Mouse (Mus musculus): ENCODE measurements at regions not wholly inside any gene's neighbourhood (a gene's known extent, or its start where the extent isn't known, plus 50 kb on each side); places are given as distances from the start of the nearest gene placed in this dataset.

DNA sequence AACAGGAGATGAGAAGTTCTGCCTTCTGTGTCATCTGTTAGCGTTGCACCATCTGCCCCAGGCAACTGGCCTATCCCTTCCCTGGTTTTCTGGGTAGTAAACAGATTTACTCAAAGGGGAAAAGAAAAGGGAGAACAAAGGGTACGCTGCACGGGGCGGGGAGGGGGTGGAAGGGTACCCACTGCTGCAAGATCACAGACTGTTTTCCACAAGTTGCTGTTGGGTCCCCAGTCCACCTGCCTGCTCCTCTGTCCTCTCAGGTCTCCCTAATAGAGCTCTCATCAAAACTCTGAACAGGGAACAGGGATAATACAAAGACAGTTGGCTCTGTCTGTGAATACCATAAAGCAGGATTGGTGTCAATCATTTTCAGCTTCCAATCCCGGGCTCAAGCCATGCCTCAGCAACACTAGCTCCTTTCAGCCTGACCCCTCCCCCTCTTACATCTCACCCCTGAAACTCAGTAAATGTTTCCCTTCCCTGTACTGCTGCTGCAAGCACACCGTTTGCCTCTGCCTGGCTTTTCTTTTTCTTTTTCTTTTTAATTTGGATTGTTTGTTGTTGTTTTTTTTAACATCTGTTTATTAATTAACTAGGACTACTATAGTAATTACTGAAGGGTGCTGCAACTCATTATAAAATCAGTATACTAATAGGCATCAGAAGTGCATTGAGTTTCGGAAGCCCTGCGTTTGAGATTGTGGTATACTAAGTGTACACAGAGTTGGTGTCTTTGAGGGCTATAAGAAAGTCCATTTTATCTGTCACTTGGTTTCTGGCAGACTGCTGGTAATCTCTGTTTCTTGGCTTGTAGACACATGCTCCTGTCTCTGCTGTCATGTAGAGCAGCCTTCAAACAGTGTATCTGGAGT lies 244.0 kb upstream of the Cited2 start:
- Histone ChIP-seq H3K4me3 (ENCODE audit: low read length) (no peak overlapping the region), H3K36me3 (ENCODE audit: control insufficient read depth, insufficient read depth, low read length) (no peaks in the 10 kb centered on the region), H3K9me3 (ENCODE audit: control insufficient read depth, low read length) (no peaks in the 10 kb centered on the region), H3K9ac (ENCODE audit: low read length) (no peak overlapping the region), H3K4me1 (replicated peaks; ENCODE audit: control insufficient read depth, insufficient read depth, low read length) (no peaks in the 10 kb centered on the region), H3K27ac (ENCODE audit: low read length) (no peak overlapping the region), H3K27me3 (ENCODE audit: control insufficient read depth, insufficient read depth, low read depth, low read length) (no peaks in the 10 kb centered on the region), H3K4me2 (ENCODE audit: low read depth, low read length) (no peak overlapping the region)
- ATAC-seq (ENCODE audit: low read depth): no peak
- WGBS: 42% methylated on average over 8 of the region's 8 CpGs

DNA sequence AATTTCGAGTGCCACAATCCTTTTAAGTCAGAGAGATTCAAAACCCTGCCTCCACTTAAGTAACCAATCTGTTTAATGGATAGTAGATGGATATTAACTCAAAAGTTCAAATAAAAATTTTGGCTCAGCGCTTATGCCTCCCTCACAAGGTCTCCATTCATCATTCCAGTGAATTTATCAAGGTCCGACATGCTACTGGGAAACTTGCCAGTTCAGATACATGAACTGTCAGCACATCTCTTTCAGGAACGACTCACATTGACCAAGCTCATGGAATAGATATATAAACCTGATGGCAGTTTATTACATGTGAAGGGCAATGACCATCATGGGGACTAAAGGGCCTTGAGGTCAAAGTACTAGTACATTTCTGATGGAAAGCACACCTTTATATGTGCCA lies 240.3 kb upstream of the Cited2 start:
- Histone ChIP-seq H3K4me1 (replicated peaks; ENCODE audit: control insufficient read depth, insufficient read depth, low read length) (no peaks in the 10 kb centered on the region), H3K36me3 (ENCODE audit: control insufficient read depth, insufficient read depth, low read length) (no peaks in the 10 kb centered on the region), H3K4me2 (ENCODE audit: low read depth, low read length) (no peak overlapping the region), H3K27ac (ENCODE audit: low read length) (no peak overlapping the region), H3K4me3 (ENCODE audit: low read length) (no peak overlapping the region), H3K9me3 (ENCODE audit: control insufficient read depth, low read length) (no peaks in the 10 kb centered on the region), H3K27me3 (ENCODE audit: control insufficient read depth, insufficient read depth, low read depth, low read length) (no peaks in the 10 kb centered on the region), H3K9ac (ENCODE audit: low read length) (no peak overlapping the region)
- 41% methylated on average over 4 of the region's 4 CpGs for WGBS
- no peak for ATAC-seq (ENCODE audit: low read depth)

DNA sequence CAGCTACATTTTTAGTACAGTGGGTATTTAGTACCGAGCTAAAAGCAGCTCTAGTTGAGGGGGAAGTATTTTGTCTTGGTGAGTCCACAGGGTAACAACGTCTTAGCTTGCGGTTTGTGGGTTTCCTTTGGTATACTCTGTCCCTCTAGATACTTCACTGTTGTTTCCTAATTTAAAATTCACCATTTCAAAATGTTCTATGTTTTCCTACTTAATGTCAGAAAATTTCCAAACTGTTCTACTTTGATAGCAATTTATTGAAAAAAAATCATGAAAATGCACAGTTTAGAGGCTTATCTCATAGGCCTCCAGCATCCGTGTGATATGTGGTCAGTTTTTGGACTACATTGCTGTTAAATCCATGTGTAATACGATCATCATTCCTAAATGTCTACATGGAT lies 238.0 kb upstream of the Cited2 start:
- no peaks in the 10 kb centered on the region for H3K27me3 ChIP-seq (ENCODE audit: control insufficient read depth, insufficient read depth, low read depth, low read length)
- 75% methylated on average over 5 of the region's 5 CpGs for WGBS
- H3K4me2 ChIP-seq (ENCODE audit: low read depth, low read length): no peak overlapping the region
- H3K4me1 ChIP-seq (replicated peaks; ENCODE audit: control insufficient read depth, insufficient read depth, low read length): no peaks in the 10 kb centered on the region
- H3K36me3 ChIP-seq (ENCODE audit: control insufficient read depth, insufficient read depth, low read length): no peaks in the 10 kb centered on the region
- H3K27ac ChIP-seq (ENCODE audit: low read length): no peak overlapping the region
- H3K4me3 ChIP-seq (ENCODE audit: low read length): no peak overlapping the region
- H3K9me3 ChIP-seq (ENCODE audit: control insufficient read depth, low read length): no peaks in the 10 kb centered on the region
- H3K9ac ChIP-seq (ENCODE audit: low read length): no peak overlapping the region
- ATAC-seq (ENCODE audit: low read depth): no peak

DNA sequence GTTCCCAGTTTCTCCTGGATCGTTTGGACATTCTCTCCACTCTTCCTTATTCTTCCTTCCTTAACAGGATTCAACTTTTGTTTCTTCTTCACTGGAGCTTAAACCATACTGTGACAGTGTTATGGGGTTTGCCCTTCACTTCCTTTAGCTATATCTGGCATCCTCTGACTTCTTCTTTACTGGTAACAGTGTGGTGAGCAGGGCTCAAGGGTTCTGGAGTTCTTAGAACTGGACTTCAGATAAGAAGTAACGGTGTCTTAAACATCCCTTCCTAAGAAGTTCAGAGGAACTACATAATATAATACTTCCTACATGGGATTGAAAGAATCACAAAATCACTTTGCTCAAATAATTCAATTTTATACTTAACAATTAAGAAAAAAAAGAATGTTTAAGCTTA lies 237.5 kb upstream of the Cited2 start:
- Histone ChIP-seq H3K27me3 (ENCODE audit: control insufficient read depth, insufficient read depth, low read depth, low read length) (no peaks in the 10 kb centered on the region), H3K36me3 (ENCODE audit: control insufficient read depth, insufficient read depth, low read length) (no peaks in the 10 kb centered on the region), H3K4me1 (replicated peaks; ENCODE audit: control insufficient read depth, insufficient read depth, low read length) (no peaks in the 10 kb centered on the region), H3K9me3 (ENCODE audit: control insufficient read depth, low read length) (no peaks in the 10 kb centered on the region), H3K4me2 (ENCODE audit: low read depth, low read length) (no peak overlapping the region), H3K4me3 (ENCODE audit: low read length) (no peak overlapping the region), H3K27ac (ENCODE audit: low read length) (no peak overlapping the region), H3K9ac (ENCODE audit: low read length) (no peak overlapping the region)
- no peak for ATAC-seq (ENCODE audit: low read depth)
- WGBS: 89% methylated on average over 2 of the region's 2 CpGs

DNA sequence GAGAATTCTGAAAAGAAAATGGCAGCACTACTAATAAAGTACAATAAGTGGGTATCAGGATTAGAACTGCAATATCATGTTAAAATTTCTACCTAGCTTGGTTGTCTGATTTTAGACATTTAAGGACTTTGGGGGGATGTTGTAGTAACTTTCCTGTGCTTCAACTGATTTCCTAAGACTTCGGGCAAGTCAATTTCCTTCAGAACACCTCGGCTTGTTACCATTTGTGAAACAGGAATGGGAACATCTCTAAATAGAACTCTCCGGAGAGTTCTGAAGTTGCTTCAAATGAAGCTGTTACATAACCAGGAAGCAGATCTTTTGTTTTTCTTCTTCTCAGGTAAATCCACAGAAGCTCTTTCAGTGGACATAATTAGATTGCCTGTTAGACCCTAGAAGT lies 237.0 kb upstream of the Cited2 start:
- Histone ChIP-seq H3K9me3 (ENCODE audit: control insufficient read depth, low read length) (no peaks in the 10 kb centered on the region), H3K27ac (ENCODE audit: low read length) (no peak overlapping the region), H3K36me3 (ENCODE audit: control insufficient read depth, insufficient read depth, low read length) (no peaks in the 10 kb centered on the region), H3K4me1 (replicated peaks; ENCODE audit: control insufficient read depth, insufficient read depth, low read length) (no peaks in the 10 kb centered on the region), H3K4me2 (ENCODE audit: low read depth, low read length) (no peak overlapping the region), H3K4me3 (ENCODE audit: low read length) (no peak overlapping the region), H3K9ac (ENCODE audit: low read length) (no peak overlapping the region), H3K27me3 (ENCODE audit: control insufficient read depth, insufficient read depth, low read depth, low read length) (no peaks in the 10 kb centered on the region)
- 81% methylated on average over 3 of the region's 3 CpGs for WGBS
- ATAC-seq (ENCODE audit: low read depth): no peak

DNA sequence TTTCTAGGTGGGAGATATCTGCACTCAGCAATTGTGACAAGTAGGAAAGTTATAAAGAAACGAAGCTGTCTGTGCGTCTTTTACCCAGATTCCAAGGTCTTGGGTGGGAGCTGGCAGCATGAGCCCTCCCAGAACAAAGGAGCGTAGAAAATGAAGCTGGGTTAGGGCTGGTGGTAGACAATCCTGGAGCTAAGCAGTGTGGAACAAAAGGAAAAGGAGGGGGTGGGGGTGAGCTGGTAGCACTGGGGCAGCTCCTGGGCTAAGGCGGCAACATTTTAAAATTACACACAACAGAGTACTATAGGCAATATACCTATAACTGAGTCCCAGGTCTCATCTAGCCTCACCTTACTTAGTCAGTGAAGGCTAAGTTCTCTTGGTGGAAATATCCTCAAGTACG lies 235.6 kb upstream of the Cited2 start:
- no peak overlapping the region for H3K9ac ChIP-seq (ENCODE audit: low read length)
- no peak overlapping the region for H3K4me3 ChIP-seq (ENCODE audit: low read length)
- 90% methylated on average over 5 of the region's 5 CpGs for WGBS
- no peak for ATAC-seq (ENCODE audit: low read depth)
- no peak overlapping the region for H3K4me2 ChIP-seq (ENCODE audit: low read depth, low read length)
- H3K27me3 ChIP-seq (ENCODE audit: control insufficient read depth, insufficient read depth, low read depth, low read length): no peaks in the 10 kb centered on the region
- no peaks in the 10 kb centered on the region for H3K36me3 ChIP-seq (ENCODE audit: control insufficient read depth, insufficient read depth, low read length)
- no peaks in the 10 kb centered on the region for H3K9me3 ChIP-seq (ENCODE audit: control insufficient read depth, low read length)
- no peak overlapping the region for H3K27ac ChIP-seq (ENCODE audit: low read length)
- H3K4me1 ChIP-seq (replicated peaks; ENCODE audit: control insufficient read depth, insufficient read depth, low read length): no peaks in the 10 kb centered on the region

DNA sequence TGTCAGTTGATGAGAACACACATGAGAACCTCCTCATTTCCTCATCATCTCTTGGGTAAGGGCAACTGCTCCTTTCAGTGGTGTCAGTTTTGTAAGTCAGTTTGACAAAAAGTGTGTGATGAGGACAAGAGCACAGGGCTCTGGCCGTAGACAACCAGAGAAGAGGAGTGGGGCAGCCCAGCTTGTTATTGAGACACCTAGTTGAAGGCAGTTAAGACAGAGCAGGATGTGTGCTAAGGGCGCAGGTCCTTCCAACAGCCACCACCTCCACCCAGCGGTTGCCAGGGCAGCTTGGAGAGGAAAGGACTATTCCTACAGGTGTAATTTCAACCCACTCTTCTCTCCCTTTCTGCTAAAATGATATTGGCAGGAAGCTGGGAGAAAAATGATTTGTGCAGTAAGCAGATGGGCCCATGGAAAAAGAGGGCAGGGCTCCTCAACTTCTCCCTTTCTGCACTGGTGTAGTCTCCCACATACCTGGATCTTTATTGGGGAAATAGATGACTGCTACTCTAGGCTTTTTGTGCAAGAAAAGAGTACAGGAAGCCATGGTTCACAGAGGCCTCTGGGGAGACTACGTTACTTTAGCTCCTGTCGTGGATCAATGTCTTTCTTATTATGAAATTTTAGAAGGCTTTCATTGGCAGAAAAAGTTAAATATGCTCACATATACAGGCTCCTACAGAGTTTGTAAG lies 231.3 kb upstream of the Cited2 start:
- Histone ChIP-seq H3K4me2 (ENCODE audit: low read depth, low read length) (no peak overlapping the region), H3K27me3 (ENCODE audit: control insufficient read depth, insufficient read depth, low read depth, low read length) (no peaks in the 10 kb centered on the region), H3K4me1 (replicated peaks; ENCODE audit: control insufficient read depth, insufficient read depth, low read length) (no peaks in the 10 kb centered on the region), H3K9ac (ENCODE audit: low read length) (no peak overlapping the region), H3K27ac (ENCODE audit: low read length) (no peak overlapping the region), H3K9me3 (ENCODE audit: control insufficient read depth, low read length) (no peaks in the 10 kb centered on the region), H3K36me3 (ENCODE audit: control insufficient read depth, insufficient read depth, low read length) (no peaks in the 10 kb centered on the region), H3K4me3 (ENCODE audit: low read length) (no peak overlapping the region)
- no peak for ATAC-seq (ENCODE audit: low read depth)
- 84% methylated on average over 5 of the region's 5 CpGs for WGBS

DNA sequence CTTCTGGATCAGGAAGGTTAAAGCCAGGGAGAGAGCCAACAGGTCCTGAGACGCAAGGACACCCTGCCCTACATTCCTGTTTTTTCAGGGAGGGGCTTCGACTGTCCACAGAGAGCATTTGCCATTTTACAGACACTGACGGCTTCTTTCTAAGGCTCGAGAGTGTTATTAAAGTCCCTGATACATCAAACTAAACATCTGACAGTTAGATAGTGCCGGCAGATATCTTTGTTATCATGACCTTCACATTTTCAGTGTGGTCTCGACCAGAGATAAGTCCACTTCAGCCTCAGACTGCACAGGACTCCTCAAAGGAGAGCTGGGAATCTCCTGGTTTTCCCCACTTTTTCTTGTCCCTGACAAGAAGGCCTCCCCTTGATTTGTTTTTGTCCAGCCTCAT lies 229.9 kb upstream of the Cited2 start:
- no peaks in the 10 kb centered on the region for H3K27me3 ChIP-seq (ENCODE audit: control insufficient read depth, insufficient read depth, low read depth, low read length)
- no peak overlapping the region for H3K9ac ChIP-seq (ENCODE audit: low read length)
- no peak overlapping the region for H3K4me2 ChIP-seq (ENCODE audit: low read depth, low read length)
- H3K27ac ChIP-seq (ENCODE audit: low read length): no peak overlapping the region
- no peak for ATAC-seq (ENCODE audit: low read depth)
- H3K4me3 ChIP-seq (ENCODE audit: low read length): no peak overlapping the region
- H3K4me1 ChIP-seq (replicated peaks; ENCODE audit: control insufficient read depth, insufficient read depth, low read length): no peaks in the 10 kb centered on the region
- no peaks in the 10 kb centered on the region for H3K36me3 ChIP-seq (ENCODE audit: control insufficient read depth, insufficient read depth, low read length)
- H3K9me3 ChIP-seq (ENCODE audit: control insufficient read depth, low read length): no peaks in the 10 kb centered on the region
- WGBS: 24% methylated on average over 6 of the region's 6 CpGs

DNA sequence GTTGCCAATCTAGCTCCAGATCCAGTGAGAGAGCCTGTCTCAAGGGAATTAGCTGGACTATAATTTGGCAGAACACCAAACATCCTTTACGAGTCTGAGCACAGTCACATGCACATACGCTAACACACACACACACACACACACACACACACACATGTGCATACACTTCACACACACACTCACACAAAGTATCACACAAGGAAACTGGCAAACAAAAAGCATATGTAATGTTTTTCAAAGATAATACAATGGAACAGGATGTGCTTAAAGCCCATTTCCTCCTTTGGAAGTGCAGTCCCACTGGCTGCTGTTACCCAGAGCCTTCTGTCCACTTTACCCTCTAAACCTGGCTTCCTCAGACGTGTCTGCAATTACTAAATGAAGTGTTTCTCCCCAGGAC lies 226.2 kb upstream of the Cited2 start:
- Histone ChIP-seq H3K9ac (ENCODE audit: low read length) (no peak overlapping the region), H3K4me1 (replicated peaks; ENCODE audit: control insufficient read depth, insufficient read depth, low read length) (no peaks in the 10 kb centered on the region), H3K9me3 (ENCODE audit: control insufficient read depth, low read length) (no peaks in the 10 kb centered on the region; the same call in 1 of the 2 replicates), H3K4me2 (ENCODE audit: low read depth, low read length) (no peak overlapping the region), H3K36me3 (ENCODE audit: control insufficient read depth, insufficient read depth, low read length) (no peaks in the 10 kb centered on the region), H3K27me3 (ENCODE audit: control insufficient read depth, insufficient read depth, low read depth, low read length) (no peaks in the 10 kb centered on the region), H3K27ac (ENCODE audit: low read length) (no peak overlapping the region), H3K4me3 (ENCODE audit: low read length) (no peak overlapping the region)
- 58% methylated on average over 3 of the region's 3 CpGs for WGBS
- no peak for ATAC-seq (ENCODE audit: low read depth)

All from lung, embryonic 16.5 days (tissue).